Mouse (Mus musculus) adrenal gland, adult 8-10 months (tissue): ENCODE data around the gene Cib2. TPM values are rescaled to one million over a fixed set of nuclear protein-coding genes. Genes with fewer than 3 reads are reported as not detected.

ENCODE experiments used
- total RNA-seq, 4 experiments: library from RNA; stranded (reverse); gene quantifications; 2 replicates each; pipeline ENCODE4 v1.2.4; 2022

Gene Cib2
- total RNA-seq, 4 experiments from 2014 or later = 26.1 to 39.4 (median 33.3) TPM

Other genes with a start within 250 kb of the Cib2 start
- 10 to 100 TPM; 16.2 to 39.4 (median 24.3) TPM for gene Dmxl2, start 58.6 kb downstream of the Cib2 start, total RNA-seq
- not detected for gene Sh2d7, start 21.2 kb downstream of the Cib2 start, total RNA-seq
- 100 to 1,000 TPM; 109 to 216 (median 186) TPM for gene Idh3a, start 26.1 kb upstream of the Cib2 start, total RNA-seq
- gene Acsbg1, start 101.7 kb upstream of the Cib2 start, total RNA-seq = 100 to 1,000 TPM; 259 to 564 (median 438) TPM
- gene Dnaja4, start 138.7 kb upstream of the Cib2 start, total RNA-seq = 10 to 100 TPM; 25.6 to 30.9 (median 28.1) TPM
- 10 to 100 TPM; 65.7 to 74.8 (median 70.1) TPM for gene Wdr61, start 174.3 kb upstream of the Cib2 start, total RNA-seq
- 10 to 100 TPM; 11.0 to 25.5 (median 15.2) TPM for gene Crabp1, start 204.5 kb upstream of the Cib2 start, total RNA-seq